Mouse (Mus musculus) T-helper 1 cell (primary cell): Measurements from ENCODE around the gene 9530077C05Rik.

ENCODE experiments used
- in situ Hi-C: fragments of 300-600 bp; cut with MboI, MseI; formaldehyde crosslinking; loops from one replicate; pipeline ENCODE4 v1.15.1; 2025; ENCODE audit warnings: high pct_unique_total_duplicates

9530077C05Rik gene

DNA sequence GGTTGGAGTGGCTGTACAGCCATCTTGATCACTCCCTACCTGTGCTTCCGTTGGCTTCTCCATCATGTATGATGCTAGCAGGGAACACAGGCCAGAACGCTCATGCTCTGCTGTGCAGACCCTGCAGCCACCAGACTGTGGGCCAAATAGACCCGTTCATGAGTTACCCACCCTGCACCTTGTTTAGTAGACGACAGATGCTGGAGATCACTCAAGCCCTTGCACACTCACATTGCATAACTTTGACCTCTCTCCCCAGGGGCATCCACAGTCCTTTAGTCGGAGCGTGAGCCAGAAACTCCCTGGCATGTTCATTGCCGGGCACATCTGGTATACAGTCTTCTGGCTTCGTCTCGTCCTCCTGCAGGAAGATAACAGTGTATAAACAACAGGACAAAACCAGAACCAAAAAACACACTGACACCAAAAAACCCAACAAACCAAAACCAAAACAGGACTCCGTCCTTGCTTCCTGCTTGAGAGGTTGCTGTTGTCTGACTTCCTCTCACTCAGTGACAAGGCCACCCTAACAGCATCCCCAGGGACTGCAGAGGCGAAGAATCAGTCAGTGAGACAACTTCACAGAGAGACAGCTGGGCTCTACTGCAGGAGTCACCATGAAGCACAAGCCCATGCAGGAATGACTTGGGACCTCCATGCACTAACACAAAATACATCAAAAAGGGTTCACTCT is 46.0 kb downstream of the 9530077C05Rik start:
- in situ Hi-C loops: no loop called here

DNA sequence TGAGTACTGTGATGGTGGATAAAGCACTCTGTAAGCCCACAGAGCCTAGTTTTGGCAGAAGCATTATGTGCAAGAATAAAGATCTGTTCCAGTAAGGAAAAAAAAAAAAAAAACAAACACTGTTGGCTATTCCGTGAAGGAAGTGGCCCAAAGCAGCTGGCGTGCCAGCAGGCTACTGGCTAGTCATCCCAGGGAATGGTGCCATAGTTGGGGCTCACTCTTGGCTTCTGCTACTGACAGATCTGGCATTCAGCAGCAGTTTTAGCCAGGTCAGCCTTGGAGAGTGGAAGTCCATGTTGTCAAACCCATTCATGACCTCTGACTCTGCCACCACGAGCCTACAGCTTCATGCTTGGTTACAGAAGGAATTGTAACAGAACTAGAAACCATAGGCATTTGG is 50.6 kb downstream of the 9530077C05Rik start:
- in situ Hi-C loops: no loop called here

DNA sequence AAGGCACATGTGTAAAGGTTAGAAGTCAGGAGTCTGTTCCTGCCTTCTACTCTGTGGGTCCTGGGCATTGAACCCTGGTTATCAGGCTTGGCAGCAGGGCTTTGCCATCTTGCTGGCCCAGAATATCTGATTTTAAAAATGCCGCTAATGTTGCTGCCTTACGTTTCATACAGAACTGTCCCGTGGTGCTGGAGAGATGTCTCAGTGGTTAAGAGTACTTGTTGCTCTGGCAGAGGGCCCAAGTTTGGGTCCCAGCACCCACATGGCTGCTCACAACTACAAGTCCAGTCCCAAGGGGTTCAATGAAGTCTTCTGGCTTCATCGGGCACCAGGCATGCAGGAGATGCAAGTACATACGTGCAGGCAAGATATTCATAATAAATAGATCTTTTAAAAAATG is 54.9 kb downstream of the 9530077C05Rik start:
- in situ Hi-C loops: no loop called here

DNA sequence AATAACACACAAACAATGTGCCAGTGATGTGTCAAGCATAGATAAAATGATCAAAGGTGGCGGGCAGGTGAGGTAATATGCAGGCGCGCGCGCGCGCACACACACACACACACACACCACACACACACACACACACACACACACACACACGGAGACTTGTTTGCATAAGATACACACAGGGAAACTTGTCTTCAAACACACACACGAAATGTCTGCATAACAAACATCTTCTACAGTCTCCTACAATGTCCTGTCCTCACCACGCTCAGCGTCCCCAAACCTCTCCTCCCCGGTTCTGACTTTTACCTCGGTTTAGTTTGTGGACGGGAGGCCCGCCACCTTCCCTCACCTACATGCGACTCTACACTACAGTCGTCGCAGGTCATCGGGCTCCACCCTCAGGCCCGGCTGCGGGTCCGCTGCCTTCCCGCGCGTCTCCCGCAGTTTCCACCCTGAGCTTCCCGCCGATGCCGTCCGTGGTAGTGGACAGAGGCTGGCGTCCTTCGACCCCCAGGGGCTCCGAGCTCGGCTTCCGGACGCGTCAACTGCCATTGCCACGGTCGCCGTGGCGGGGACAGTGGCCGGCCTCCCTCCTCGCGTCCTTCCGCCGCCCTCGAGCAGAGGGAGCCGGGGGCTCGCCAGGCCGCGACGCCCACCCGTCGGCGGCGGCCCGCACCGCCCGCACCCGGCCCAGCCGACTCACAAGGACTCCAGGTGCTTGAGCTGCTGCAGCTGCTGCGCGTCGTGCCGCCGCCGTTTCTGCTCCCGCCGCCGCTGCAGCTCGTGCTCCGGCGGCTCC is 56.3 kb downstream of the 9530077C05Rik start:
- in situ Hi-C loops: no loop called here

DNA sequence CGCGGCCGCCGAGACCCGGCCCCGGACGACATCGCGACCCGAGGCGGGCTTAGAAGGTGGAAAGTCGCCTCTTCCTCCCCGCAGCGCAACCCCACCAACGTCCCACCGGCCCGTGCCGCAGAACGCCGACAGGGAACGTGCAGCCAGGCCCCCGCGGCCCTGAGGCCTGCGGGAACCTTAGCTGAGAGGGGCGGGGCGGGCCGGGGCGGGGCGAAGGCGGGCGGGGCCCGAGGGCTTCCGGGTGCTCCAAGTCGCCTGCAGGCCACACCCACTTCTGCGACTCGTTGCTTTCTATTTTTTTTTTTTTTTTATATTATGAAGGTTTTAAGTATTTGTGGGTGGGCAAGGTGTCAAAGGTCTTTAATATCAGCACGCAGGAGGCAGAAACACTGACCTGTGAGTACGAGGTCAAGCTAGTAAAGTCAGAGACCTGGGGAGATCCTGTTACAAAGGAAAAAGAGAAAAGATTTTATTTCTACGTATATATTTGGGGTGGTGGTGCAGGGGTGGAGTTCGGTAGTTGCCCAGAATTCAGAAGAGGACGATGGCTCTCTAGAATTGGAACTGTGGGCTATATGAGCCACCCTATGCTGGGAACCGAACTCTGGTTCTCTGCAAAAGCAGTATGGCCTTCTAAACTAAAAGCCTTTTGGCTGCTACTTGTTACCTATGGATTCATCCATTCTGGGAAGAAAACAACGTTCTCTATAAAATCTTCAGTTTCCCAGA is 57.0 kb downstream of the 9530077C05Rik start:
- in situ Hi-C loops: no loop called here

DNA sequence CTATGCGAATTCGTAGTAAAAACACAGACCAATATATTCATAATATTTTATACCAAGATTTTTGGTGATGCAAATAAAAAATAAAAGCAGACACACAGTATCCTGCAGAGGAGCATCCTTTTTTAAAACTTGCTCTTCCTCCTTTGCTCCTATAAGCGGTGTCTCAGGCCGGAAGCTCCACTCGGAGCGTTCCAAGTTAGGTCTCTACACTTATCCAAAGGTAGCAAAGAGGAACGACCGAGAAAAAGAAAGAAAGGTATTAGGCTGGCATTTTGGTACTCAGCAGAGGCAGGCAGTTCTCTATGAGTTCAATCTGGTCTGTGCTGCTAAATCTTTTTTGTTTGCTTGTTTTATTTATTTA is 57.6 kb downstream of the 9530077C05Rik start:
- in situ Hi-C loops: no loop called here

DNA sequence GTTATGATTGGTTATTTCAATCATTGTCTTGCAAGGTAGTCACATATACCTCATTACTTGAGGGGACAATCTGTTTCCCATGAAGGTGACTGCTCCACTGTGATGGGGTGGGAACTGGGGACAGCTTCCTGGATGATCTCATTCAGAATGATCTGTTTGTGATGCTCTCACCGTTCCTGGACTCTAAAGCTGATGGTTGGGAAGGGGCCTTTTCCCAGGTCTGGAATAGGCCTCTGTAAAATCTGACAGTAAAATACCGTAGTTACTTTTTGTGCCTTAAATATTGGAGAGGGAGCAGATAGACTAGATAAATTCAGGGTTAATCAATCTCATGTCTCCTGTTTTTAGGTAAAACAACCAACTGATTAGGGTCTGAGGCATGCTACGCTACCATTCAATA is 58.3 kb downstream of the 9530077C05Rik start, which contains the start of gene Rp9:
Gene Rp9 (minus strand): TSS at position 101 of the 400 bp plus-strand sequence.
- in situ Hi-C loops: no loop called here

DNA sequence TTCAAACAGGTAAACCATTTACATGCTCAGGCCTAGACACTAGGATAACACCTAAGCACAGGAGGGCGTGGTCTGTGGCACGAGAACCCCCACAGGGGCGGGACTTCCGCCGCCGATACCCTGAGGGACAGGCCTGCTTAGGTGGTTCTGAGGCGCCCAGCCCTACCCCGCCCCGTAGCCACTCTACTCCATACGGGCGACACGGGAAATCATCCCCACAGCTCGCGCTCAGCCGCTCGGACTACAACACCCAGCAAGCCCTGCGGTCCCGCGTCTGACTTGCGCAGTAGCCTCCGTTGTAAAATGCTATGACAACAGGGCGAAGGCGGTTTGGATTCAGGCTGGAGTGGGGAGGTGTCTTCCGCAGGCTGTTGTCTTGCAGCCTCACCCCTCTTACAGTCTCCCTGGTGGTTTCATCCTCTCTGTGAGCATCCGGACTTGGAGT is 64.1 kb downstream of the 9530077C05Rik start, which contains the start of gene Bbs9:
Gene Bbs9 (plus strand): TSS at position 292 of the 445 bp plus-strand sequence.
- in situ Hi-C loops: no loop called here

DNA sequence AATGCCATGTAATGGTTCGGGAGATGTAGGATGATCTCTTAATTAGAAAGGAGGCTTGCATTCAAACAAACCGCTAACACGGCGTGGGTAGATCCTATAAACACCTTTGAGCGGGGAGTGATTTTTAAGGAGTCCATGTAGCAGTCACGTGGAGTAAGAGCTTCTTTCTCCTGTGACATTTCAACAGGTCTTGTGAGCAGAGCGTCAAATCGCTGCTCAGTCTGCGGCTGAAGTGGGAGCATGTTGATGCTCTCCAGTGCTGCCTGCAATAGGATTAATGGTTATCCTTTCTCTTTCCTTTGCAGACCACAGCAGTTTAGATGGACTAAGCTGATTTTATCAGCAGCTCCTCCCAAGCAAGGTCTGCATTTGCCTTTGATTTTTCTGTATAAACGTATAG is 65.0 kb downstream of the 9530077C05Rik start:
- in situ Hi-C loops: no loop called here

DNA sequence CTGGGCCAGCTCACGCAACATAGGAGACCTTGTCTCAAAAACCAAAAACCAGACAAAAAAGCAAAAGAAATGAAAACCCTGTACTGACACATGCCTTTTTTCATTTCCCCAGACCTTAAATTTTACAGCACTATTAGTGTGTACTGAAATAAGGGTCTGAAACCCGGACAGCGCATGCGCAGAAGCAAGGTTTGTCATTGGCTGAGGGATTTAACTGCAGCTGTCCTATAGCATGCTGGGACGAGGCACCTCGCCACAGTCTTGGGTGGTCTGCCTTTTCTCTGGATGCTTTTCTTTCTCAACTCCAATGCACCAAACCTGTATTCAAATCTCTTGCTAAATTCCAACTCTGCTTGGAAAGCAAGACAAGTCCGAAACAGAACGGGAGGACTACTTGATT is 67.6 kb downstream of the 9530077C05Rik start:
- in situ Hi-C loops: no loop called here

DNA sequence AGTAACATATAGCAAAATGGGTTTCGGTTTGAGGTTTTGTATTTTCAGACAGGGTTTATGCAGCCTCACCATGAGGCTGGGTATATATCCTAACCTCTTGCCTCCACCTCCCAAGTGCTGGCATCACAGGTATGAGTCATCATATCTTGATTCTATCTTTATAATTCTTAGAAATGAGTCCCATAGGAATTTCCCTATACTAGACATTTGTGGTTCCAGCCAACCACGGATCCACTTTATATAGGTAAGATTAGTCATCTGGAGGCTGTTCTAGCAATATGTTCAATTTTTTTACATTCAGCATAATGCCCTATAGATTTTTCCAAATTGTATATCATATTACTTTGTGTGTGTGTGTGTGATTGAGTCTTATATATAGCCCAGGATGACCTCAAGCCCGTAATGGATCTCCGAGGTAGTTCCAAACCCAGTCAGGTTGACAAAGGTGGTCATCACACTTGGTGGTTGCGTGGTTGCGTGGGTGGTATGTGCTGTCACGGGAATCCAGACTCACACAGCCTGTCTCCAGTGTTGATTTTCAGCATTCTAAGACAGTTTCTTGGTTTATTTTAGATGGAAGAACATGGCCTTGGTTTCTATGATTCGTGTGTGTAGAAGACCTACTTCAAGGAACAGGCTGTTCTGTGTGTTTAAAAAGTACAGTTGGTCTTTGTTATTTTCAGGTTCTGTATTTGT is 72.7 kb downstream of the 9530077C05Rik start:
- in situ Hi-C loops: no loop called here

DNA sequence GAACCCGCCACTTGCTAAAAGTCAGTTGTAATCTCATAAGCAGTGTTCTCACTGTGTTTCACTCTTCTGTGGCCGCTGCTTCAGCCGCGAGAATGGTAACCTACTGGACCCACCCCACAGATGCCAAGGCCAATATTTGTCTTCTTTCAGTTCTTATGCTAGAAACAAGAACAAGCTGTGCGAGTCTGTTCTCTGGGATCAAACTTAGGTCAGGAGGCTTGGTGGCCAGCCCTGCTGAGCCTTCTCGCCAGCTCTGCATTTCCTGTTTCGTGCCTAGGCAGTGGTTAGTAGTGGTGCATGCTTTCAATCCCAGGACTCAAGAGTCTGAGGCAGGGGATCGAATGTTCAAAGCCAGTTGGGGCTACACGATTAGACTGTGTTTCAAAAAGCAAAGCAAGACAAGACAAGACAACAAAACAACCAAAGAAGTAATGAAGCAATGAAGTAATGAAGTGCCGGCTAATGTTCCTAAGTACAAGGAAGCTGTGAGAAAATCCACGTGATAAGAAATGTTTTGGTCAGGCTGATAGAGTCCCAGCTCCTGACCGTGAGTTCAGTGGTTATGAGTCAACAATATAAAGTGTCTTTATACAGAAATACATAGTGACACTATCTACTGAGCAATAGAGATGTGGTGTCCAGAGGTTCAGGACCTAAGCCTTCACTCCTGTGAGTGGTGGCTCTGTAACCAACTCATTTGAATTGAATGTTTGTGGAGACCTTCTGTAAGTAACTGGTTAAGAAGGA is 73.4 kb downstream of the 9530077C05Rik start:
- in situ Hi-C loops: no loop called here

DNA sequence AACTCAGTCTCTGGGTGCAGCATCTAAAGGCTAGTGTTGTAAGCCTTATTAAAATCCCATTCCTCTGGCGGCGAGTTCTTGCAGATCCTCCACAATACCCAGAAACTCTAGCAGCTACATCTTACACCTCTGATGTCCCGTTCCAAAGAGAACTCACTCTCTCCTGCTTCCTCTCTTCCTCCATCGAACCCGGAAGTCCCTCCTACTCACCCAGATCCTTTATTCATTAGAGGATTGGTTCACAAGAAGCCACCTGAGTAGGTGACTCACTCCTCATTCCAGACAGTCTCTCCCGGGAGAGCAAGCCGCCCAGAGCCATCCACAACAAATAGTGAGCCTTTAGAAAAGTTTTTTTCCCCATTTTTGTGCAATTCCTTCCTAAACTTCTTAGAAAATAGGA is 74.9 kb downstream of the 9530077C05Rik start:
- in situ Hi-C loops: no loop called here

DNA sequence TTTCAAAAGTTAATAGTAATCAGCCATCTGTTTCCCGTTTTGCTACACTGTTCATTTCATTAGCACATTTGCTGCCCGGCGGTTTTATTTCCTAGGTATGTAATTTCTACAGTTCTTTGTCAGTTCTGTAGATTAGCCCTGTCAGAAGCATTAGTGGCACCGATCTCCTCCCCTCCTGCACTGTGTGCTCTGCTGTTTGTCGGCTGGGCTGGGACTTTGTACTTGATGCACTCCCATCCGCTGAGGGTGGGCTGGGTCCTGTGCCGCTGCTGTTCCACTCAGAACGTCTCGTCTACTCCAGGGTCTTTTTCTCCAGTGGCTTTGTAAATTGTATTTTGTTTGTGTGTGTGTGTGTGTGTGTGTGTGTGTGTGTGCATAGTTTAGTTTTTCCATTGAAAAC is 77.7 kb downstream of the 9530077C05Rik start:
- in situ Hi-C loops: no loop called here
